Mouse (Mus musculus) stomach, embryonic 14.5 days (tissue): Measurements from ENCODE around the gene Patl1. TPM values are rescaled to one million over a fixed set of nuclear protein-coding genes. Genes with fewer than 3 reads are reported as not detected.
"Not testable (repeated sequence)": the region's sequence is repeated elsewhere in the genome, so short reads cannot be mapped to it uniquely, and the experiment has no call there.

Experiments
- ATAC-seq: fragments of 200-750 bp; cut with Nextera tagmentation; 2 replicates; pipeline ENCODE4 v1.8.0; 2017; ENCODE audit warnings: low read depth, moderate TSS enrichment; ENCODE audit not compliant: insufficient number of reproducible peaks, insufficient read depth, low FRiP score
- H3K27ac ChIP-seq: fragments of 300-500 bp; sonication (generic); 2 replicates; pipeline ENCODE4 v1.5.1; 2014; ENCODE audit warnings: mild to moderate bottlenecking, low read length, moderate library complexity, mixed read lengths
- H3K27me3 ChIP-seq: fragments of 300-500 bp; sonication (generic); 2 replicates; pipeline ENCODE4 v1.6.1; 2014; ENCODE audit warnings: low read length, control low read depth, mixed read lengths; ENCODE audit not compliant: control insufficient read depth, insufficient read depth
- H3K36me3 ChIP-seq: fragments of 300-500 bp; sonication (generic); 2 replicates; pipeline ENCODE4 v1.6.1; 2014; ENCODE audit warnings: mild to moderate bottlenecking, control low read depth, low read length, moderate library complexity, mixed read lengths; ENCODE audit not compliant: control insufficient read depth, insufficient read depth
- H3K4me1 ChIP-seq: fragments of 300-500 bp; sonication (generic); 2 replicates; pipeline ENCODE4 v1.6.1; 2014; ENCODE audit warnings: low read length, control low read depth, mixed read lengths; ENCODE audit not compliant: control insufficient read depth, insufficient read depth
- H3K4me2 ChIP-seq: fragments of 300-500 bp; sonication (generic); replicated peaks from 2 replicates; pipeline ENCODE4 v1.6.1; 2014; ENCODE audit warnings: low read depth, low read length, control low read depth
- H3K4me3 ChIP-seq: fragments of 300-500 bp; sonication (generic); 2 replicates; pipeline ENCODE4 v1.5.1; 2014; ENCODE audit warnings: low read depth, low read length, control low read depth
- H3K9ac ChIP-seq: fragments of 300-500 bp; sonication (generic); replicated peaks from 2 replicates; pipeline ENCODE4 v1.6.1; 2014; ENCODE audit warnings: low read depth, mild to moderate bottlenecking, control low read depth, low read length, moderate library complexity, mixed read lengths
- H3K9me3 ChIP-seq: fragments of 300-500 bp; sonication (generic); 2 replicates; pipeline ENCODE4 v1.6.1; 2016; ENCODE audit warnings: low read depth, low read length, control low read depth; ENCODE audit not compliant: control insufficient read depth
- WGBS: fragments of 180-500 bp; shearing (Covaris S2); extraction: QIAGEN DNeasy Blood & Tissue Kit; methylation state at CpG from one replicate; pipeline ENCODE4 v1.1.7; 2014; 5-methylcytosine and 5-hydroxymethylcytosine counted together
- polyA plus RNA-seq: library from polyadenylated mRNA; unstranded; fragments of >200 nt; fragmentation: Nextera tagmentation; extraction: Ambion mirVana; gene quantifications from 2 replicates; pipeline ENCODE4 v1.2.1, GENCODE M21; 2014

Gene Patl1
- polyA plus RNA-seq, 1 experiment from 2014 or later = 24.3 TPM

- H3K4me1 ChIP-seq = no peaks in the 10 kb centered on the region
Observed at GRCm38 (mm10) chr19:11973511-11974222, 61.5 kb downstream of the Patl1 start.

GRCm38 (mm10) chr19:11974223-11974540, 62.0 kb downstream of the Patl1 start:
- Histone ChIP-seq H3K4me3 (no peak overlapping the region), H3K4me1 (no peaks in the 10 kb centered on the region), H3K36me3 (peaks cover 73% of the 10 kb centered on the region), H3K27me3 (no peaks in the 10 kb centered on the region), H3K27ac (no peak overlapping the region), H3K9me3 (no peaks in the 10 kb centered on the region), H3K4me2 (no peak overlapping the region), H3K9ac (no peak overlapping the region)
- WGBS = 77% methylated on average over 2 of the region's 2 CpGs
- ATAC-seq = no peak

More at GRCm38 (mm10) chr19:11973511-11974222, 61.5 kb downstream of the Patl1 start:
- no peak overlapping the region for H3K4me2 ChIP-seq
- H3K9ac ChIP-seq = no peak overlapping the region
- WGBS = 92% methylated on average over 13 of the region's 13 CpGs
- peaks cover 68% of the 10 kb centered on the region for H3K36me3 ChIP-seq
- ATAC-seq = no peak
- no peaks in the 10 kb centered on the region for H3K27me3 ChIP-seq
- no peak overlapping the region for H3K27ac ChIP-seq
- no peaks in the 10 kb centered on the region for H3K9me3 ChIP-seq
- no peak overlapping the region for H3K4me3 ChIP-seq

DNA sequence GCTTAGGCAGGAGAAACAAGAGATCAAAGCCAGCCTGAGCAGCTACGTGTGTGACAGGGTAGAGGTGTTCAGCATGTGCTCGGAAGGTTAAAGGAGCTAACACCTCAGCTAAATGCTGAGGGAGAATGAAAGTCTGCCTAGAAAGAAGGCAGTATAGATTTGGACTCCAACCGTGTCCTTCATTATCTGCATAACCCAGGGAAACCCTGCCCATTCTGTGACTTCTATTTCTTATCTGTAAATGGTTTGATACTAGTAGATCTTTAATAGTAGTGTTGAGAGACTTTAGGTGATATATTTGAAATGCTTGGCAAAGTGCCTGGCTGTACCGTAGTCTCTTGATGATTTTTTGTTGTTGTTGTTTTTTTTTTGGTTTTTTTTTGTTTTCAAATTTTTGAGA, 63.5 kb downstream of the Patl1 start:
- H3K27me3 ChIP-seq = no peaks in the 10 kb centered on the region
- H3K9me3 ChIP-seq = no peaks in the 10 kb centered on the region
- no peak overlapping the region for H3K4me2 ChIP-seq
- H3K9ac ChIP-seq = no peak overlapping the region
- WGBS = 80% methylated on average over 4 of the region's 4 CpGs
- no peaks in the 10 kb centered on the region for H3K4me1 ChIP-seq
- H3K36me3 ChIP-seq = peaks cover 86% of the 10 kb centered on the region
- no peak for ATAC-seq
- H3K27ac ChIP-seq = no peak overlapping the region
- no peak overlapping the region for H3K4me3 ChIP-seq

DNA sequence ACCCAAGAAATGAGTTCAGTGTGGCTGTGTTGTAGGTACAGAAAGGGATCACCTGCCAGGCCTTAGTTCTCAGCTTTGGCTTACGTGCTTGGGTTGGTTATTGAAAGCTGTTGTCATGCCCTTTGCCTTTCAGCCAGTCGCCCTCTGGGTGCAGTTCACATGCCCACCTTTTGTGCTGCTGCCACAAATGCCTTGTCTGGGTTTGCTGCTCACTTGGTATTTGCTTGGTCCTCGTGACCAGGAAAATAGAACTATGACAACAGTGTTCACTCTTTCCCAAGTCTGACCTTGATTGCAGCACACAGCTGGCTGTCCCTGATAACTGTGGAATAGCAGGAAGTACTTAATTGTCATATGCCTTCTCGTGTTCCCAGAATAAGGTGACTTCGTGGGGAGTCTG, 65.2 kb downstream of the Patl1 start:
- no peaks in the 10 kb centered on the region for H3K9me3 ChIP-seq
- no peaks in the 10 kb centered on the region for H3K27me3 ChIP-seq
- 86% methylated on average over 5 of the region's 5 CpGs for WGBS
- no peak overlapping the region for H3K4me2 ChIP-seq
- ATAC-seq = no peak
- peaks cover 78% of the 10 kb centered on the region for H3K36me3 ChIP-seq
- H3K4me3 ChIP-seq = no peak overlapping the region
- no peaks in the 10 kb centered on the region for H3K4me1 ChIP-seq
- no peak overlapping the region for H3K27ac ChIP-seq
- H3K9ac ChIP-seq = no peak overlapping the region

DNA sequence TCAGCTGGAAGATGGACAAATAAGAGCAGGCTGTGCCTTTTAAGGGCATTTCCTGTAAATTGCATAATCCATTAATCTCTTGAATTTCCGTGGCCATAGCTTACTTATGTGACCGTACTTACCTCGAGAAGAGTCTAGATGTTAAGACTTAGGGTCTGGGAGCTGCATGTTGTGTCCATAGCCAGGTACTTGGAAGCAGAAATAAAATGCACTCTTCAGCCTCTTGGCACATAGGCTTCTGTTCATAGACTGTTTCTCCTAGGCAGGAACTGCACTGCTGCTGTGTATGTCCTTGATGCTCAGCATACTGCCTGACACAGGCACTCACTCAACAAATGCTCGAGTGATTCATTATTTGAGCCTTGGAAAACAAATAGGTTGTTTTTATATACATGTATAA, 68.3 kb downstream of the Patl1 start:
- no peak overlapping the region for H3K4me3 ChIP-seq
- H3K36me3 ChIP-seq = peaks cover 75% of the 10 kb centered on the region
- no peak overlapping the region for H3K9ac ChIP-seq
- H3K27me3 ChIP-seq = no peaks in the 10 kb centered on the region
- no peak overlapping the region for H3K4me2 ChIP-seq
- no peaks in the 10 kb centered on the region for H3K4me1 ChIP-seq
- no peaks in the 10 kb centered on the region for H3K9me3 ChIP-seq
- no peak for ATAC-seq
- no peak overlapping the region for H3K27ac ChIP-seq
- 86% methylated on average over 4 of the region's 4 CpGs for WGBS

DNA sequence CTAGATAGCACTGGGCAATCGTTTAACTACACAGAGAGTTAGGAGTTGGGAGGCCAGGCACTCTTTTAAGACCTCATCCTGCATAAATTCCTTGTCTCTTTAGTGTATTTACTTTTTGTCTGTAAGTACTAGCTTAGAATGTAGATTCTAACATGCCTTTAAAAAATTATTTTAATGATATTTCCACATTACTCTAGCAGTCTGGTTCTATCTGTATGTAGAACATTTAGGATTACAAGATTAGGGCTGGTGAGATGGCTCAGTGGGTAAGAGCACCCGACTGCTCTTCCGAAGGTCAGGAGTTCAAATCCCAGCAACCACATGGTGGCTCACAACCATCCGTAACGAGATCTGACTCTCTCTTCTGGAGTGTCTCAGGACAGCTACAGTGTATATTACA, 72.4 kb downstream of the Patl1 start:
- not testable (repeated sequence) for H3K4me2 ChIP-seq, H3K4me3 ChIP-seq, H3K9ac ChIP-seq, H3K27me3 ChIP-seq, H3K27ac ChIP-seq, H3K4me1 ChIP-seq, ATAC-seq, H3K9me3 ChIP-seq
- 86% methylated on average over 5 of the region's 5 CpGs for WGBS
- H3K36me3 ChIP-seq = peaks cover 77% of the 10 kb centered on the region

DNA sequence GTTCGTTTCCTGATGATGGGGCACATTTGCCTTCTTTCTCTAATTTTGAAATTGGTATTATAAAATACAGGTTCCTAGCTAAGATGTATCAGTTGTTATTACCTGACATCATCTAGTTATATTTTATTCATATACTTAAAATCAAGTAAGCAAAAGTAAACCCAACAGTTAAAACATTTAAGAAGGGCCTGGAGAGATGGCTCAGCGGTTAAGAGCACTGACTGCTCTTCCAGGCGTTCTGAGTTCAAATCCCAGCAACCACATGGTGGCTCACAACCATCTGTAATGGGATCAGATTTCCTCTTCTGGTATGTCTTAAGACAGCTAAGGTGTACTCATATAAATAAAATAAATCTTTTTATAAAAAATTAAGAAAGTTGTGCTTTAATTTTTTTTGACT, 75.6 kb downstream of the Patl1 start:
- Histone ChIP-seq H3K4me1 (no peaks in the 10 kb centered on the region), H3K4me2 (no peak overlapping the region), H3K27me3 (no peaks in the 10 kb centered on the region), H3K4me3 (no peak overlapping the region), H3K36me3 (peaks cover 81% of the 10 kb centered on the region), H3K9ac (no peak overlapping the region), H3K9me3 (no peaks in the 10 kb centered on the region), H3K27ac (no peak overlapping the region)
- ATAC-seq = no peak
- 89% methylated on average over 3 of the region's 3 CpGs for WGBS

- no peak overlapping the region for H3K4me2 ChIP-seq
- H3K36me3 ChIP-seq = peaks cover 75% of the 10 kb centered on the region
- H3K4me3 ChIP-seq = no peak overlapping the region
- ATAC-seq = no peak
- no peak overlapping the region for H3K27ac ChIP-seq
- no peaks in the 10 kb centered on the region for H3K4me1 ChIP-seq
- WGBS = 96% methylated on average over 7 of the region's 7 CpGs
- H3K9me3 ChIP-seq = no peaks in the 10 kb centered on the region
- no peaks in the 10 kb centered on the region for H3K27me3 ChIP-seq
- no peak overlapping the region for H3K9ac ChIP-seq
Observed at GRCm38 (mm10) chr19:11989334-11989733, 77.1 kb downstream of the Patl1 start.

- no peak overlapping the region for H3K9ac ChIP-seq
- no peak overlapping the region for H3K27ac ChIP-seq
- H3K9me3 ChIP-seq = no peaks in the 10 kb centered on the region
- WGBS = 88% methylated on average over 9 of the region's 9 CpGs
- no peak overlapping the region for H3K4me2 ChIP-seq
- no peak for ATAC-seq
- peaks cover 67% of the 10 kb centered on the region for H3K36me3 ChIP-seq
- no peak overlapping the region for H3K4me3 ChIP-seq
- H3K27me3 ChIP-seq = no peaks in the 10 kb centered on the region
- H3K4me1 ChIP-seq = no peaks in the 10 kb centered on the region
Observed at GRCm38 (mm10) chr19:11992034-11992433, 79.8 kb downstream of the Patl1 start.
